Mouse (Mus musculus) CH12.LX (cell line): ENCODE data around the gene Ccnd3. TPM values are rescaled to one million over a fixed set of nuclear protein-coding genes. Genes with fewer than 3 reads are reported as not detected.

ENCODE experiments used
- DNase-seq: peaks from one replicate; pipeline ENCODE4 v3.0.0-alpha.2; 2013; ENCODE audit errors: extremely low read depth
- H3K27ac ChIP-seq: 2 replicates; pipeline ENCODE4 v1.5.1; 2012; ENCODE audit warnings: low read depth, mild to moderate bottlenecking, control low read depth, moderate library complexity; ENCODE audit not compliant: insufficient read depth
- H3K27me3 ChIP-seq: replicated peaks from 2 replicates; pipeline ENCODE3; 2012; ENCODE audit warnings: inconsistent platforms
- H3K36me3 ChIP-seq, 2 experiments: replicated peaks in 1 of 2; 2 replicates each; pipeline versions ENCODE3 to v1.6.1; 2012; ENCODE audit warnings: inconsistent platforms in 1 of 2, low read length in 1 of 2, mild to moderate bottlenecking in 1 of 2, mixed read lengths in 1 of 2, moderate library complexity in 1 of 2; ENCODE audit not compliant: control insufficient read depth in 1 of 2, insufficient read depth in 1 of 2
- H3K4me1 ChIP-seq, 2 experiments: 2 replicates each; pipeline ENCODE4 v1.6.1; 2012; ENCODE audit warnings: inconsistent platforms in 1 of 2, moderate library complexity in 1 of 2; ENCODE audit not compliant: insufficient read depth in 2 of 2, control insufficient read depth in 1 of 2
- H3K4me2 ChIP-seq: 2 replicates; pipeline ENCODE4 v1.6.1; 2012; ENCODE audit warnings: low read depth, mild to moderate bottlenecking, control low read depth; ENCODE audit not compliant: poor library complexity, insufficient read depth, severe bottlenecking
- H3K4me3 ChIP-seq, 3 experiments: fragments of 150-350 bp in 1 of 3; sonication (generic) in 1 of 3; replicated peaks in 1 of 3; 2 replicates each; pipeline versions ENCODE3 to v1.5.1; 2011 to 2012; ENCODE audit warnings: low read depth in 2 of 3, low read length in 2 of 3, mild to moderate bottlenecking in 2 of 3, moderate library complexity in 2 of 3, control low read depth in 1 of 3, improper control_type of control experiment in 1 of 3, inconsistent platforms in 1 of 3, mixed read lengths in 1 of 3; ENCODE audit not compliant: poor library complexity in 1 of 3
- H3K79me2 ChIP-seq: replicated peaks from 2 replicates; pipeline ENCODE4 v1.6.1; 2012; ENCODE audit warnings: mild to moderate bottlenecking, moderate library complexity; ENCODE audit not compliant: control insufficient read depth, poor library complexity, insufficient read depth, severe bottlenecking; ENCODE audit errors: extremely low read depth
- H3K9ac ChIP-seq: 2 replicates; pipeline ENCODE4 v1.6.1; 2012; ENCODE audit warnings: low read depth, mild to moderate bottlenecking, control low read depth, moderate library complexity; ENCODE audit not compliant: insufficient read depth
- H3K9me3 ChIP-seq: replicated peaks from 2 replicates; pipeline ENCODE3; 2012; ENCODE audit warnings: low read length, inconsistent platforms, mixed read lengths
- BHLHE40 ChIP-seq: IDR thresholded peaks from 2 replicates; pipeline ENCODE4 v1.6.1; 2011; ENCODE audit warnings: mild to moderate bottlenecking, low read depth, low read length, improper control_type of control experiment
- CTCF ChIP-seq, 2 experiments: IDR thresholded peaks in 1 of 2; conservative IDR thresholded peaks in 1 of 2; 2 replicates each; pipeline ENCODE4 v1.5.1; 2011 to 2012; ENCODE audit warnings: low read depth in 2 of 2, low read length in 2 of 2, improper control_type of control experiment in 1 of 2, inconsistent platforms in 1 of 2, mild to moderate bottlenecking in 1 of 2, moderate library complexity in 1 of 2
- ELF1 ChIP-seq: IDR thresholded peaks from 2 replicates; pipeline ENCODE4 v1.6.1; 2014; ENCODE audit warnings: low read depth, mild to moderate bottlenecking, inconsistent platforms, low read length, improper control_type of control experiment
- EP300 ChIP-seq: IDR thresholded peaks from 2 replicates; pipeline ENCODE4 v1.6.1; 2011; ENCODE audit warnings: low read length, improper control_type of control experiment
- ETS1 ChIP-seq: conservative IDR thresholded peaks from 2 replicates; pipeline ENCODE4 v1.6.1; 2012; ENCODE audit warnings: low read depth, mild to moderate bottlenecking, inconsistent platforms, low read length, improper control_type of control experiment, moderate library complexity
- HCFC1 ChIP-seq: IDR thresholded peaks from 2 replicates; pipeline ENCODE4 v1.6.1; 2012; ENCODE audit warnings: low read depth, mild to moderate bottlenecking, inconsistent platforms, low read length, improper control_type of control experiment
- IRF4 ChIP-seq: IDR thresholded peaks from 2 replicates; pipeline ENCODE4 v1.6.1; 2014; ENCODE audit warnings: low read depth, mild to moderate bottlenecking, inconsistent platforms, low read length, improper control_type of control experiment
- JUND ChIP-seq: conservative IDR thresholded peaks from 2 replicates; pipeline ENCODE4 v1.6.1; 2011; ENCODE audit warnings: low read depth, low read length, improper control_type of control experiment
- MAFK ChIP-seq: IDR thresholded peaks from 2 replicates; pipeline ENCODE4 v1.6.1; 2011; ENCODE audit warnings: low read length, improper control_type of control experiment; ENCODE audit not compliant: insufficient replicate concordance
- MAZ ChIP-seq: IDR thresholded peaks from 2 replicates; pipeline ENCODE4 v1.6.1; 2012; ENCODE audit warnings: low read depth, mild to moderate bottlenecking, inconsistent platforms, low read length, improper control_type of control experiment, moderate library complexity
- MEF2A ChIP-seq: IDR thresholded peaks from 2 replicates; pipeline ENCODE4 v1.6.1; 2014; ENCODE audit warnings: low read depth, mild to moderate bottlenecking, inconsistent platforms, low read length, improper control_type of control experiment, borderline replicate concordance
- MXI1 ChIP-seq: IDR thresholded peaks from 2 replicates; pipeline ENCODE4 v1.6.1; 2011; ENCODE audit warnings: mild to moderate bottlenecking, low read depth, low read length, improper control_type of control experiment
- NELFE ChIP-seq: IDR thresholded peaks from 2 replicates; pipeline ENCODE4 v1.6.1; 2011; ENCODE audit warnings: low read depth, low read length, improper control_type of control experiment
- NRF1 ChIP-seq: IDR thresholded peaks from 2 replicates; pipeline ENCODE4 v1.6.1; 2014; ENCODE audit warnings: low read depth, mild to moderate bottlenecking, inconsistent platforms, low read length, improper control_type of control experiment, moderate library complexity
- POLR2A ChIP-seq: IDR thresholded peaks from 2 replicates; pipeline ENCODE4 v1.6.1; 2011; ENCODE audit warnings: low read depth, mild to moderate bottlenecking, improper control_type of control experiment, low read length
- POLR2AphosphoS2 ChIP-seq: IDR thresholded peaks from 2 replicates; pipeline ENCODE4 v1.6.1; 2011; ENCODE audit warnings: low read depth, low read length, improper control_type of control experiment
- SIN3A ChIP-seq: IDR thresholded peaks from 2 replicates; pipeline ENCODE4 v1.6.1; 2012; ENCODE audit warnings: low read length, improper control_type of control experiment, inconsistent platforms
- TBP ChIP-seq: conservative IDR thresholded peaks from 2 replicates; pipeline ENCODE4 v1.6.1; 2011; ENCODE audit warnings: low read depth, low read length, improper control_type of control experiment
- USF1 ChIP-seq: IDR thresholded peaks from 2 replicates; pipeline ENCODE4 v1.6.1; 2014; ENCODE audit warnings: low read depth, mild to moderate bottlenecking, inconsistent platforms, low read length, improper control_type of control experiment
- USF2 ChIP-seq: conservative IDR thresholded peaks from 2 replicates; pipeline ENCODE4 v1.6.1; 2011; ENCODE audit warnings: low read depth, low read length, improper control_type of control experiment
- ZMIZ1 ChIP-seq: IDR thresholded peaks from 2 replicates; pipeline ENCODE4 v1.6.1; 2012; ENCODE audit warnings: low read depth, mild to moderate bottlenecking, inconsistent platforms, low read length, improper control_type of control experiment
- ZNF384 ChIP-seq: IDR thresholded peaks from 2 replicates; pipeline ENCODE4 v1.6.1; 2012; ENCODE audit warnings: low read depth, low read length, improper control_type of control experiment, inconsistent platforms
- dilution Hi-C: fragments of 300-500 bp; cut with MboI; formaldehyde crosslinking; loops from 2 replicates; pipeline ENCODE4 v1.14.3; 2020; ENCODE audit warnings: low sequenced_read_pairs; ENCODE audit not compliant: extremely low pct_unique_long_range_greater_than_20kb, extremely low pct_ligation_motif_present
- in situ Hi-C: fragments of 300-500 bp; cut with MboI; formaldehyde crosslinking; loops from 3 replicates; pipeline ENCODE4 v1.14.3; 2019; ENCODE audit warnings: low sequenced_read_pairs, low pct_ligation_motif_present, low pct_unique_long_range_greater_than_20kb, mixed read lengths
- polyA plus RNA-seq: library from polyadenylated mRNA; unstranded; fragments of >175 nt; gene quantifications from 2 replicates; pipeline ENCODE4 v1.2.1, GENCODE M21; 2012; ENCODE audit warnings: low read depth; ENCODE audit not compliant: insufficient read length
- total RNA-seq, 2 experiments: library from RNA; depleted of rRNA; stranded (reverse); fragments of 300-350 nt in 1 of 2; fragments of >200 nt in 1 of 2; gene quantifications; 2 replicates each; pipeline ENCODE4 v1.2.3; 2012 to 2014

Ccnd3 gene
- total and polyA plus RNA-seq, 3 experiments: 30.6 to 121 (median 48.7) TPM

GRCm38 (mm10) chr17:47506697-47507096 is 1.8 kb downstream of the Ccnd3 start:
- Histone ChIP-seq H3K4me3 (no peak overlapping the region), H3K27ac (no peak overlapping the region), H3K4me2 (no peak overlapping the region), H3K27me3 (peaks cover 10% of the 10 kb centered on the region), H3K36me3 (no peaks in the 10 kb centered on the region)
- in situ Hi-C loops: no loop called here
- no peak for DNase-seq
- TF ChIP-seq CTCF (conservative IDR thresholded peaks at IDR 0.05 in 1 of 2, IDR thresholded peaks at IDR 0.05 in 1 of 2; ENCODE audit: low read depth in 2 of 2, low read length in 2 of 2) (no peak), NELFE (no peak), POLR2A (no peak)
- TF ChIP-seq, all 38 proteins: peak for 0
- Histone ChIP-seq H3K9ac (no peak overlapping the region), H3K9me3 (no peaks in the 10 kb centered on the region), H3K4me1 (peaks cover 4 to 56% of the 10 kb centered on the region in 2 experiments), H3K79me2 (no peaks in the 10 kb centered on the region)
- dilution Hi-C loops: no loop called here

- in situ Hi-C loops: no loop called here
- Histone ChIP-seq H3K4me3 (no peak overlapping the region), H3K36me3 (no peaks in the 10 kb centered on the region)
These were observed 2.7 kb downstream of the Ccnd3 start for GRCm38 (mm10) chr17:47507523-47507922.

GRCm38 (mm10) chr17:47508012-47508608 is 3.3 kb downstream of the Ccnd3 start:
- peaks cover 10% of the 10 kb centered on the region for H3K27me3 ChIP-seq
- H3K4me2 ChIP-seq: peak overlapping the region; percentile 84
- no peaks in the 10 kb centered on the region for H3K9me3 ChIP-seq
- H3K4me1 ChIP-seq: peaks cover 6 to 66% of the 10 kb centered on the region in 2 experiments
- no peak overlapping the region for H3K9ac ChIP-seq
- TF ChIP-seq USF1 (peak; percentile 30), EP300 (peak; percentile 67; the same call in 1 of the 2 replicates), MXI1 (peak; percentile 58), USF2 (peak; percentile 33), HCFC1 (0 out of 2 replicates have a peak, but pooled peaks have one; percentile 8), JUND (no peak), MAZ (0 out of 2 replicates have a peak, but pooled peaks have one; percentile 58), SIN3A (peak; percentile 83), ZNF384 (no peak), ETS1 (0 out of 2 replicates have a peak, but pooled peaks have one; percentile 51), ZMIZ1 (no peak), BHLHE40 (peak; percentile 55; the same call in 1 of the 2 replicates), NELFE (0 out of 2 replicates have a peak, but pooled peaks have one; percentile 18), CTCF (conservative IDR thresholded peaks at IDR 0.05 in 1 of 2, IDR thresholded peaks at IDR 0.05 in 1 of 2; ENCODE audit: low read depth in 2 of 2, low read length in 2 of 2) (no peak), IRF4 (peak; percentile 78), MEF2A (peak; percentile 52; the same call in 1 of the 2 replicates), ELF1 (no peak), MAFK (peak; percentile 77), NRF1 (peak; percentile 84)
- H3K36me3 ChIP-seq: no peaks in the 10 kb centered on the region
- no peaks in the 10 kb centered on the region for H3K79me2 ChIP-seq
- dilution Hi-C loops: no loop called here
- no peak overlapping the region for H3K27ac ChIP-seq
- peak; percentile 86 for DNase-seq
- peak overlapping the region; percentile 29 to 43 (median 30) for H3K4me3 ChIP-seq
- in situ Hi-C loops: no loop called here

More at GRCm38 (mm10) chr17:47507523-47507922, 2.7 kb downstream of the Ccnd3 start:
- no peak overlapping the region for H3K27ac ChIP-seq
- H3K27me3 ChIP-seq: peaks cover 10% of the 10 kb centered on the region
- no peaks in the 10 kb centered on the region for H3K9me3 ChIP-seq
- DNase-seq: no peak
- dilution Hi-C loops: no loop called here
- H3K9ac ChIP-seq: no peak overlapping the region
- H3K4me1 ChIP-seq: peaks cover 6 to 61% of the 10 kb centered on the region in 2 experiments
- TF ChIP-seq POLR2AphosphoS2 (no peak), NELFE (no peak), MXI1 (no peak), MAFK (no peak), TBP (peak; percentile 75; the same call in 1 of the 2 replicates)
- H3K4me2 ChIP-seq: peak overlapping the region; percentile 84; the same call in 1 of the 2 replicates
- no peaks in the 10 kb centered on the region for H3K79me2 ChIP-seq
